Mouse (Mus musculus) brain, embryonic 14.5 days (tissue): ENCODE data around the gene Mtg2. TPM values are rescaled to one million over a fixed set of nuclear protein-coding genes. Genes with fewer than 3 reads are reported as not detected.

Experiments
- DNase-seq: peaks from one replicate; pipeline ENCODE4 v3.0.0-alpha.2; 2011; ENCODE audit warnings: low read depth
- CTCF ChIP-seq: fragments of 200-500 bp; IDR thresholded peaks from 2 replicates; pipeline ENCODE4 v1.5.1; 2012; ENCODE audit warnings: inconsistent platforms, mild to moderate bottlenecking, moderate library complexity, borderline replicate concordance; ENCODE audit not compliant: insufficient read depth, insufficient read length; ENCODE audit errors: extremely low read depth
- POLR2A ChIP-seq: fragments of 200-500 bp; IDR thresholded peaks from 2 replicates; pipeline ENCODE4 v1.6.1; 2012; ENCODE audit warnings: mild to moderate bottlenecking, inconsistent platforms, borderline replicate concordance; ENCODE audit not compliant: poor library complexity, insufficient read depth, insufficient read length, severe bottlenecking; ENCODE audit errors: extremely low read depth
- polyA plus RNA-seq: library from polyadenylated mRNA; depleted of rRNA; stranded (reverse); fragments of >200 nt; gene quantifications from 2 replicates; pipeline ENCODE4 v1.2.3, GENCODE M21; 2012

The Mtg2 gene
- polyA plus RNA-seq, 1 experiment = 36.3 TPM

GRCm38 (mm10) chr2:180040406-180040805 is 30.0 kb upstream of the Mtg2 start:
- no peak for DNase-seq
- TF ChIP-seq POLR2A = no peak
- no peak for TF ChIP-seq CTCF

- DNase-seq = peak; percentile 67
- TF ChIP-seq POLR2A = no peak
Measured at GRCm38 (mm10) chr2:180041577-180042255, 28.7 kb upstream of the Mtg2 start.

GRCm38 (mm10) chr2:180042256-180042857 is 28.0 kb upstream of the Mtg2 start, which contains the start of the genes Psma7 and Ss18l1:
Gene Psma7, minus strand, starts transcription at chr2:180042433.
Gene Ss18l1, plus strand, starts transcription at chr2:180042509.
- peak; percentile 97 for DNase-seq
- no peak for TF ChIP-seq CTCF
- TF ChIP-seq POLR2A = peak; percentile 77

- TF ChIP-seq POLR2A = peak; percentile 51; the same call in 1 of the 2 replicates
- TF ChIP-seq CTCF = no peak
- peak; percentile 84 for DNase-seq
Measured at GRCm38 (mm10) chr2:180042858-180043515, 27.4 kb upstream of the Mtg2 start.

GRCm38 (mm10) chr2:180045283-180045682 is 25.1 kb upstream of the Mtg2 start:
- TF ChIP-seq POLR2A = no peak
- peak; percentile 53; the same call in 1 of the 2 replicates for TF ChIP-seq CTCF
- DNase-seq = peak; percentile 53

GRCm38 (mm10) chr2:180047580-180047979 is 22.8 kb upstream of the Mtg2 start:
- no peak for DNase-seq
- TF ChIP-seq POLR2A (no peak), CTCF (no peak)

- TF ChIP-seq CTCF = no peak
- no peak for DNase-seq
Measured at GRCm38 (mm10) chr2:180047980-180048635, 22.3 kb upstream of the Mtg2 start.

GRCm38 (mm10) chr2:180050986-180051385 is 19.4 kb upstream of the Mtg2 start:
- TF ChIP-seq CTCF = peak; percentile 91
- TF ChIP-seq POLR2A = no peak

GRCm38 (mm10) chr2:180051986-180052733 is 18.2 kb upstream of the Mtg2 start:
- TF ChIP-seq POLR2A (no peak), CTCF (peak; percentile 33; the same call in 1 of the 2 replicates)
- DNase-seq = no peak

More at GRCm38 (mm10) chr2:180050986-180051385, 19.4 kb upstream of the Mtg2 start:
- peak; percentile 82 for DNase-seq

- no peak for DNase-seq
- TF ChIP-seq POLR2A (no peak), CTCF (no peak)
Measured at GRCm38 (mm10) chr2:180053001-180053400, 17.4 kb upstream of the Mtg2 start.

GRCm38 (mm10) chr2:180063338-180064131 is 6.9 kb upstream of the Mtg2 start:
- DNase-seq = no peak
- TF ChIP-seq POLR2A = no peak
- TF ChIP-seq CTCF = no peak
